Mouse (Mus musculus) megakaryocyte, embryonic 14.5 days (primary cell): ENCODE data around the gene Gm13698. TPM values are rescaled to one million over a fixed set of nuclear protein-coding genes. Genes with fewer than 3 reads are reported as not detected.
"Not testable (repeated sequence)": the region's sequence is repeated elsewhere in the genome, so short reads cannot be mapped to it uniquely, and the experiment has no call there.

Source experiments
- H3K27me3 ChIP-seq: replicated peaks from 2 replicates; pipeline ENCODE3; 2012; ENCODE audit warnings: inconsistent platforms
- H3K36me3 ChIP-seq: replicated peaks from 2 replicates; pipeline ENCODE3; 2012; ENCODE audit warnings: low read length, inconsistent platforms, mixed read lengths
- H3K4me1 ChIP-seq: 2 replicates; pipeline ENCODE4 v1.6.1; 2012; ENCODE audit warnings: inconsistent platforms
- H3K4me3 ChIP-seq: replicated peaks from 2 replicates; pipeline ENCODE3; 2012; ENCODE audit warnings: moderate library complexity, mild to moderate bottlenecking, inconsistent platforms
- H3K9me3 ChIP-seq: 2 replicates; pipeline ENCODE4 v1.6.1; 2012; ENCODE audit warnings: inconsistent platforms
- FLI1 ChIP-seq: IDR thresholded peaks from 2 replicates; pipeline ENCODE4 v1.6.1; 2012; ENCODE audit warnings: low read length, inconsistent platforms, mixed read lengths
- GATA1 ChIP-seq: IDR thresholded peaks from 3 replicates; pipeline ENCODE4 v1.6.1; 2012; ENCODE audit warnings: mixed read lengths, low read length, inconsistent platforms, borderline replicate concordance
- polyA plus RNA-seq: library from polyadenylated mRNA; stranded (reverse); fragments of >175 nt; gene quantifications from 2 replicates; pipeline ENCODE4 v1.2.3, GENCODE M21; 2012; ENCODE audit warnings: low replicate concordance; ENCODE audit not compliant: insufficient read depth

Gm13698 gene
- polyA plus RNA-seq = 0.66 TPM in 1 of 2 replicates, not detected in the other

- H3K4me3 ChIP-seq, H3K27me3 ChIP-seq, H3K4me1 ChIP-seq, H3K9me3 ChIP-seq, H3K36me3 ChIP-seq: not testable (repeated sequence)
Observed at GRCm38 (mm10) chr2:83955393-83955792, at the start of gene Gm13698. Gene Gm13698, plus strand, starts transcription at chr2:83955693.

GRCm38 (mm10) chr2:83929478-83930088, 25.9 kb upstream of the Gm13698 start:
- H3K36me3 ChIP-seq = no peaks in the 10 kb centered on the region
- H3K4me1 ChIP-seq = peaks cover 4% of the 10 kb centered on the region
- no peaks in the 10 kb centered on the region for H3K27me3 ChIP-seq
- TF ChIP-seq GATA1 (no peak), FLI1 (no peak)
- no peak overlapping the region for H3K4me3 ChIP-seq
- H3K9me3 ChIP-seq = no peaks in the 10 kb centered on the region

GRCm38 (mm10) chr2:83940931-83941361, 14.5 kb upstream of the Gm13698 start, which contains the start of gene Zswim2:
Gene Zswim2, minus strand, starts transcription at chr2:83941228.
- Histone ChIP-seq H3K9me3 (peaks cover 6% of the 10 kb centered on the region; the same call in 1 of the 2 replicates), H3K4me1 (peaks cover 14% of the 10 kb centered on the region), H3K27me3 (no peaks in the 10 kb centered on the region), H3K4me3 (peak within 1 kb of the TSS; percentile 85), H3K36me3 (no peaks in the 10 kb centered on the region)
- TF ChIP-seq GATA1 (no peak), FLI1 (no peak)

GRCm38 (mm10) chr2:83941378-83941777, 14.1 kb upstream of the Gm13698 start:
- peaks cover 6% of the 10 kb centered on the region; the same call in 1 of the 2 replicates for H3K9me3 ChIP-seq
- no peaks in the 10 kb centered on the region for H3K36me3 ChIP-seq
- TF ChIP-seq FLI1 (no peak), GATA1 (no peak)
- peak overlapping the region; percentile 85 for H3K4me3 ChIP-seq
- H3K27me3 ChIP-seq = no peaks in the 10 kb centered on the region
- peaks cover 14% of the 10 kb centered on the region for H3K4me1 ChIP-seq

- peaks cover 14% of the 10 kb centered on the region for H3K4me1 ChIP-seq
- H3K9me3 ChIP-seq = peaks cover 6% of the 10 kb centered on the region; the same call in 1 of the 2 replicates
- peak overlapping the region; percentile 35 for H3K4me3 ChIP-seq
- no peaks in the 10 kb centered on the region for H3K36me3 ChIP-seq
- H3K27me3 ChIP-seq = no peaks in the 10 kb centered on the region
- TF ChIP-seq FLI1 (no peak), GATA1 (no peak)
Observed at GRCm38 (mm10) chr2:83941792-83942191, 13.7 kb upstream of the Gm13698 start.

- not testable (repeated sequence) for H3K9me3 ChIP-seq, H3K4me1 ChIP-seq, H3K36me3 ChIP-seq, H3K4me3 ChIP-seq, H3K27me3 ChIP-seq
Observed at GRCm38 (mm10) chr2:83961203-83961602, 5.7 kb downstream of the Gm13698 start, which contains the start of gene Gm13693. Gene Gm13693, plus strand, starts transcription at chr2:83961503.

- H3K27me3 ChIP-seq, H3K9me3 ChIP-seq, H3K4me3 ChIP-seq, H3K36me3 ChIP-seq, H3K4me1 ChIP-seq: not testable (repeated sequence)
Observed at GRCm38 (mm10) chr2:83967013-83967412, 11.5 kb downstream of the Gm13698 start, which contains the start of gene Gm13695. Gene Gm13695, plus strand, starts transcription at chr2:83967313.

- H3K27me3 ChIP-seq, H3K4me1 ChIP-seq, H3K4me3 ChIP-seq, H3K36me3 ChIP-seq, H3K9me3 ChIP-seq: not testable (repeated sequence)
Observed at GRCm38 (mm10) chr2:83972823-83973222, 17.3 kb downstream of the Gm13698 start, which contains the start of gene Gm13696. Gene Gm13696, plus strand, starts transcription at chr2:83973123.

- H3K4me3 ChIP-seq, H3K27me3 ChIP-seq, H3K36me3 ChIP-seq, H3K9me3 ChIP-seq, H3K4me1 ChIP-seq: not testable (repeated sequence)
Observed at GRCm38 (mm10) chr2:83978633-83979032, 23.1 kb downstream of the Gm13698 start, which contains the start of gene Gm13694. Gene Gm13694, plus strand, starts transcription at chr2:83978933.

- not testable (repeated sequence) for H3K4me3 ChIP-seq, H3K9me3 ChIP-seq, H3K4me1 ChIP-seq, H3K36me3 ChIP-seq, H3K27me3 ChIP-seq
Observed at GRCm38 (mm10) chr2:83984443-83984842, 28.9 kb downstream of the Gm13698 start, which contains the start of gene Gm13697. Gene Gm13697, plus strand, starts transcription at chr2:83984743.

- not testable (repeated sequence) for H3K36me3 ChIP-seq, H3K4me1 ChIP-seq, H3K4me3 ChIP-seq, H3K27me3 ChIP-seq, H3K9me3 ChIP-seq
Observed at GRCm38 (mm10) chr2:83990253-83990652, 34.8 kb downstream of the Gm13698 start, which contains the start of gene Gm13691. Gene Gm13691, plus strand, starts transcription at chr2:83990553.

GRCm38 (mm10) chr2:83993639-83994255, 38.3 kb downstream of the Gm13698 start:
- not testable (repeated sequence) for H3K9me3 ChIP-seq, H3K27me3 ChIP-seq, H3K36me3 ChIP-seq, H3K4me1 ChIP-seq
- H3K4me3 ChIP-seq = peak overlapping the region; percentile 82

- not testable (repeated sequence) for H3K27me3 ChIP-seq, H3K36me3 ChIP-seq, H3K4me1 ChIP-seq, H3K9me3 ChIP-seq, H3K4me3 ChIP-seq
Observed at GRCm38 (mm10) chr2:83994526-83994925, 39.0 kb downstream of the Gm13698 start.
